Mouse (Mus musculus) forebrain, embryonic 15.5 days (tissue): Measurements from ENCODE around the gene Gab1. TPM values are rescaled to one million over a fixed set of nuclear protein-coding genes. Genes with fewer than 3 reads are reported as not detected.
A peak's percentile ranks its signal among the peaks of the same experiment; 100 is the strongest.

ENCODE experiments used
- ATAC-seq: fragments of 200-750 bp; cut with Nextera tagmentation; replicated peaks from 2 replicates; pipeline ENCODE4 v1.8.0; 2017; ENCODE audit warnings: mild to moderate bottlenecking, moderate TSS enrichment, moderate library complexity
- H3K27ac ChIP-seq: fragments of 300-500 bp; sonication (generic); replicated peaks from 2 replicates; pipeline ENCODE4 v1.5.1; 2015; ENCODE audit warnings: mild to moderate bottlenecking, inconsistent platforms
- H3K27me3 ChIP-seq: fragments of 300-500 bp; sonication (generic); 2 replicates; pipeline ENCODE4 v1.6.1; 2015; ENCODE audit warnings: inconsistent platforms
- H3K36me3 ChIP-seq: fragments of 300-500 bp; sonication (generic); 2 replicates; pipeline ENCODE4 v1.6.1; 2015; ENCODE audit warnings: mild to moderate bottlenecking, inconsistent platforms
- H3K4me1 ChIP-seq: fragments of 300-500 bp; sonication (generic); 2 replicates; pipeline ENCODE4 v1.6.1; 2015; ENCODE audit warnings: inconsistent platforms
- H3K4me2 ChIP-seq: fragments of 300-500 bp; sonication (generic); replicated peaks from 2 replicates; pipeline ENCODE4 v1.6.1; 2015; ENCODE audit warnings: mild to moderate bottlenecking, inconsistent platforms
- H3K4me3 ChIP-seq: fragments of 300-500 bp; sonication (generic); 2 replicates; pipeline ENCODE4 v1.5.1; 2015; ENCODE audit warnings: mild to moderate bottlenecking, inconsistent platforms
- H3K9ac ChIP-seq: fragments of 300-500 bp; sonication (generic); replicated peaks from 2 replicates; pipeline ENCODE4 v1.6.1; 2015; ENCODE audit warnings: mild to moderate bottlenecking, inconsistent platforms
- H3K9me3 ChIP-seq: fragments of 300-500 bp; sonication (generic); 2 replicates; pipeline ENCODE4 v1.6.1; 2016; ENCODE audit warnings: inconsistent platforms
- WGBS: fragments of 180-500 bp; shearing (Covaris S2); methylation state at CpG from one replicate; pipeline ENCODE4 v1.1.7; 2015; ENCODE audit warnings: mixed read lengths; 5-methylcytosine and 5-hydroxymethylcytosine counted together
- polyA plus RNA-seq: library from polyadenylated mRNA; unstranded; fragments of >200 nt; fragmentation: Nextera tagmentation; extraction: Ambion mirVana; gene quantifications from 2 replicates; pipeline ENCODE4 v1.2.1, GENCODE M21; 2015

Gene Gab1
- polyA plus RNA-seq, 1 experiment from 2014 or later = 12.0 TPM

DNA sequence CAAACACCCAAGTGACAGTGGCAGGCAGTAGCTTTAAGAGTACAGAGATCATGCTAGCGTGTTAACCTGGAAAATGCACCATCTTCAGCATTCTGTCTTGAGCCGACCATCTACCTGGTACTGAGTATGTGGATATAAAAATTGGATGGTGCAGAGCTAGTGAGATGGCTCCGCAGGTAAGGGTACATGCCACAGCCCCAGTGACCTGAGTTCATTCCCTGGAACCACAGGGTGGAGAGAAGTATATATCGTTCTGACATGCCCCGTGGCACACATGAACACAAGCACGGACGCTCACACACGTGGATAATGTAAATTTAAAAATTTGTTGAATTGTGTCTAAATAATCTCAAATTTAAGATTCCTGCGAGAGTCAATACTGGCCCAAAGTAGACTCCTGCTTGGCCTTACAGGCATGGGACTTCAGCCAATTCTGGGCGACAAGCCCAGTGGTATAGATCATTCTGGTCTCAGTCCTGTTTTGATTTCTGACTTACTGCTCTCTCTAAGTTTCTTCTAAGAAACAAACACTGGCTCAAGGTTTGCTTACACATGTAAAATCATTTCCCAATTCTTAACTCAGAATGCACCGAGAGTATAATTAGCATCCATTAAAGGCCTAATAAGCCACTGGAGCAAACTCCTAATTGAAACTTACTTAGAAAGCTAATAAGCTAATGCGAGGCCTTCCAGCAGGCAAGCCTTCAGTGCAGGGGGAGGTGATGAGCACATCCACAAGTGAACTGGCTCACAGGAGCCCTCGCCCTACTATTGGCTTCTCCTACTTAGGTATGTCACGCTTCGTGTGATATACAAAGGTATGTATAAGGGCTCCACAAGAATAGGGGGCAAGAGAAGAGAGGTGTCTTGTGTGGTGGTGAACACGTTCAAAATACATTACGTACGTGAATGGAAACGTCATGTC lies 85.5 kb downstream of the Gab1 start:
- Histone ChIP-seq H3K4me2 (no peak overlapping the region), H3K9me3 (no peaks in the 10 kb centered on the region), H3K27me3 (no peaks in the 10 kb centered on the region), H3K4me3 (no peak overlapping the region), H3K27ac (no peak overlapping the region), H3K4me1 (0 out of 2 replicates have a peak, but pooled peaks cover 8% of the 10 kb centered on the region), H3K36me3 (no peaks in the 10 kb centered on the region), H3K9ac (no peak overlapping the region)
- no peak for ATAC-seq
- 81% methylated on average over 19 of the region's 19 CpGs for WGBS

DNA sequence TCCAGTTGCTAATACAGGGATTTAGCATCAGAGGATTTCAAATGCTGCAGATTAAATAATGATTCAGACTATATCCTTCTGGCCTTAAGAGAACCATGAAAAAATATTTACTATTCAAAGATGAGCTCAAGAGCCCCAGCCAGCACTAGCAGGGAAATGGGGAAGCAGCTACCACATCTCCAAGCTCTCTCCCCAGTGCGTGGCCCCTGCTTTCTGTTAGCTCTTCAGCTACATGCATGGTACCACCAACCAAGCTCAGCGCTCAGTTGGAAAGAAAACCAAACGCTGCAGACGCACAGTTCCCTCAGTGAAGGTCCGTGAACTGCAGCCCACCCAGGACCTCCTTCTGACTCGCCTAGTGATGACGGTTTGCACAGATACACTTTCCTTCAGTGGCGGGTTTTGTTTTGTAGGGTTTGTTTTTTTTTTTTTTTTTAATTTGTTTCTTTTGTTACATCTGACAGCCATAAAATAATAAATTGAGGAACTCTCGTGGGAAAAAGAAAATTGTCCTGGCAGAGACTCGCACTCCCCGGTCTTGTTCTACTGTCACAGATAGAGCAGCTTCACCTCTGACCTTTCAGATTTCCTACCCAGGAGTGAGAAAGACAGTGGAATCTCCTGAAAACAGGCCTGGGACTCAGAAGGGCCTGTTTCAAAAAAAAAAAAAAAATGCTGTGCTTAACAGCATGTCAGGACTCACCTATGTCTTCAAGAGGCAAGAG lies 86.4 kb downstream of the Gab1 start:
- H3K9me3 ChIP-seq = no peaks in the 10 kb centered on the region
- H3K4me2 ChIP-seq = no peak overlapping the region
- H3K36me3 ChIP-seq = no peaks in the 10 kb centered on the region
- H3K4me1 ChIP-seq = 0 out of 2 replicates have a peak, but pooled peaks cover 8% of the 10 kb centered on the region
- no peak overlapping the region for H3K27ac ChIP-seq
- 76% methylated on average over 11 of the region's 11 CpGs for WGBS
- no peak overlapping the region for H3K9ac ChIP-seq
- no peak overlapping the region for H3K4me3 ChIP-seq
- no peak for ATAC-seq
- no peaks in the 10 kb centered on the region for H3K27me3 ChIP-seq

DNA sequence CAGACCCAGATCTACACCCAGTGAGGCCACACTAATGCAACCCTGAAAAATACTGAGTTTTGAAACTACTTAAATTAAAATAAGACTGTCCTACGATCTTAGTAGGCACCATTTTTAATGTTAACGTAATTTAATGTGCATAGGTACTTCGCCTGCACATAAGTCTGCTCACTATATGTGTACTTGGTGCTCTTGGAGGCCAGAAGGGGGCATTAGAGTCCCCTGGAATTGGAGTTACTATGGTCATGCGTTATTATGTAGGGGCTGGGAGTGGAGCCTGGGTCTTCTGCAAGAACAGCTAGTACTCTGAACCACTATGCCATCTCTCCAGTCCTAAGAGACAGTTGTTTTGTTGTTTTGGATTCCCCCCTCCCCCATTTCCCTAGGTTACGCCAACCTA lies 88.1 kb downstream of the Gab1 start:
- Histone ChIP-seq H3K4me3 (no peak overlapping the region), H3K4me1 (0 out of 2 replicates have a peak, but pooled peaks cover 8% of the 10 kb centered on the region), H3K4me2 (no peak overlapping the region), H3K9ac (no peak overlapping the region), H3K36me3 (peaks cover 4% of the 10 kb centered on the region; the same call in 1 of the 2 replicates), H3K27me3 (no peaks in the 10 kb centered on the region), H3K9me3 (no peaks in the 10 kb centered on the region), H3K27ac (no peak overlapping the region)
- 90% methylated on average over 5 of the region's 5 CpGs for WGBS
- no peak for ATAC-seq

DNA sequence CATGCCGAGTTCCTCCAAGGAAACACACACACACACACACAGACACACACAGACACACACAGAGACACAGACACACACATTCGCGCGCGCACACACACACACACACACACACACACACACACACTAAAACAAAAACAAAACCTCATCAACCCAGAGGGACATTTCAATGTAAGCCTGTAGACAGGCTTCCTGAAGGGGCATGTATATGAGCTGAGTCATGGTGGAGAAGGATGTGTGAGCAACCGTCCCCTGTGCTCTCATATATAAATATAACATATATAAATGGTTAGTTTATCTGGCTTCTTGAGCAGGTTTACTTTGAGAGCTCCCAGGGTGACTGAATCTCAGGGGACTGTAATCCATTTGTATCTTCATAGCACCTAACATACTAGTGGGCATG lies 91.0 kb downstream of the Gab1 start:
- no peaks in the 10 kb centered on the region for H3K4me1 ChIP-seq
- peaks cover 4% of the 10 kb centered on the region; the same call in 1 of the 2 replicates for H3K36me3 ChIP-seq
- WGBS = 90% methylated on average over 6 of the region's 6 CpGs
- no peaks in the 10 kb centered on the region for H3K9me3 ChIP-seq
- ATAC-seq = no peak
- H3K9ac ChIP-seq = no peak overlapping the region
- no peak overlapping the region for H3K4me2 ChIP-seq
- no peak overlapping the region for H3K4me3 ChIP-seq
- no peak overlapping the region for H3K27ac ChIP-seq
- no peaks in the 10 kb centered on the region for H3K27me3 ChIP-seq

DNA sequence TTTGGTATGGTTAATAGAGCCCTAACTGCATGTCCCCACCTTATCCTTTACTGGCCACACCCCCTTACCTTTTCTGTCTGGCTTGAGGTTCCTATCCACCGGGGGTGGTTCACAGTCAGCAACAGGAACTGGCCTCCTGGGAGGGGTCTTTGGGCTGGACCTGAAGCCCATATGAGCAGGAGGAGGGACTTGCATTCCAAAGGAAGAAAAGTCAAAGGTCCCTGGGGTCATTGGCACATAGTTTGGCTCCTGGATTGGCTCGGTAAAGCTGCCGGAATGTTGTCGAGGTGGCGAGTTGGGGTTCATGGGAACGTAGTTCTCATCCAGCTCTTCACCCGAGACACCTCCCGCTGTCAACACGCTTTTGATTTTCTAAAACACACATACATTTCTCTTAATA lies 95.8 kb downstream of the Gab1 start:
- 92% methylated on average over 9 of the region's 9 CpGs for WGBS
- no peak overlapping the region for H3K27ac ChIP-seq
- peaks cover 4% of the 10 kb centered on the region; the same call in 1 of the 2 replicates for H3K36me3 ChIP-seq
- H3K27me3 ChIP-seq = no peaks in the 10 kb centered on the region
- peaks cover 5% of the 10 kb centered on the region; the same call in 1 of the 2 replicates for H3K4me1 ChIP-seq
- no peak overlapping the region for H3K9ac ChIP-seq
- no peak overlapping the region for H3K4me3 ChIP-seq
- no peaks in the 10 kb centered on the region for H3K9me3 ChIP-seq
- no peak overlapping the region for H3K4me2 ChIP-seq
- ATAC-seq = no peak

DNA sequence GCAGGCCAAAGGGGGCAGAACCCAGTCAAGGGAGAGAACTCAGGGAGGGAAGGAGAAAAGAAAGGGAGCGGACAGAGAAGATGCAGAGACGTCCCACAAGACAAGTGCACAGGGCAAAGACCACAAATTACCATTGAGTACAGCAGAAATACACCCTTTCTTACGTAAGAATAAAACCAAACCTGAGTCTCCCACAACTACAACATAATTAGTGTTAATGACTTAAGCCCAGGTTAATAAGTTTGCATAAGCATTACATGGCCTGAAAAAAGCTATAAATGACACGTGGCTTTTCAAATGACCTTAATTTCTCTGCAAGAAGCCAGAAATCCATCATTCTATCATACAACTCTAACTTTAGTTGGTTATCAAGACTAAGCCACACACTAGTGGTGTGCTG lies 97.0 kb downstream of the Gab1 start:
- ATAC-seq = no peak
- Histone ChIP-seq H3K4me3 (no peak overlapping the region), H3K9me3 (no peaks in the 10 kb centered on the region), H3K4me1 (peaks cover 5% of the 10 kb centered on the region; the same call in 1 of the 2 replicates), H3K4me2 (no peak overlapping the region), H3K36me3 (no peaks in the 10 kb centered on the region; the same call in 1 of the 2 replicates), H3K9ac (no peak overlapping the region), H3K27ac (no peak overlapping the region), H3K27me3 (no peaks in the 10 kb centered on the region)
- 91% methylated on average over 4 of the region's 4 CpGs for WGBS

DNA sequence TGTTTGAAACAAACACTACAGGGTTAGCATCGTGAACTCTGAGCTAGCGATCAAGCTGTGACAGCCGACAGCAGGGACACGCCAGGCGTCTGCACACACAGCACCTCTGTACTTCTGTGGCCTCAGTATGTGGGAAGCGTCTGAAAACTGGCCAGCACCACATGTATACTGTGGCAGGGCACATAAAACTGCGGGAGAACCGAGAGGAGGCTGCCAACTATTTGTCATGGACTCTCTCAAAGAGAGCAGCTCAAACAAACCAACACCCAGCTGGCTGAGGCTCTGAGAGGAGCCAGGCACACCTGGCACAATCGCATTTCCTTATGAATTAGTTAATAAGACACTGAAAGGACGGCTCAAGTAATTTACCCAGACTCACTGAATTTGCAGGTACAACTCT lies 99.0 kb downstream of the Gab1 start:
- no peak overlapping the region for H3K4me3 ChIP-seq
- H3K9me3 ChIP-seq = no peaks in the 10 kb centered on the region
- H3K27ac ChIP-seq = peak overlapping the region; percentile 53
- peak; percentile 76 for ATAC-seq
- H3K4me1 ChIP-seq = peaks cover 5% of the 10 kb centered on the region; the same call in 1 of the 2 replicates
- H3K27me3 ChIP-seq = no peaks in the 10 kb centered on the region
- H3K9ac ChIP-seq = no peak overlapping the region
- 0 out of 2 replicates have a peak, but pooled peaks cover 6% of the 10 kb centered on the region for H3K36me3 ChIP-seq
- WGBS = 44% methylated on average over 10 of the region's 10 CpGs
- H3K4me2 ChIP-seq = no peak overlapping the region

DNA sequence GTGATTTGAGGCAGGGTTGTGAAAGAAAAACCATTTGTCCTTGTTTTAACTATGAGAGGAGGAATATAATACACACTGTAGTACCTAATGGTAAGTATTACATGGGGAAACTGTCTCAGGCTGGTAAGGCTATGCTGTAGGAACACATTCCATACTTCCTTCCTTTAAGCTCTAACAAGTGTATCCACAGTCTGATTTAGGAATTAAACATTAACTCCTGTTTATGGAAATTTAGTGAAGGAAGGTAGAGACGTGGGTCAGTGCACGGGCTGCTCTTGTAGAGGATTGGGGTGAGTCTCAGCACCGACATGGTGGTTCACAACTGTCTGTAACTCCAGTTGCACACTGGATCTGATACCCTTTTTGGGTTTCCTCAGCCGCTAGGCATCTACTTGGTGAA lies 100.0 kb downstream of the Gab1 start:
- ATAC-seq = no peak
- Histone ChIP-seq H3K36me3 (0 out of 2 replicates have a peak, but pooled peaks cover 6% of the 10 kb centered on the region), H3K9me3 (no peaks in the 10 kb centered on the region), H3K4me1 (peaks cover 5% of the 10 kb centered on the region; the same call in 1 of the 2 replicates), H3K4me2 (no peak overlapping the region), H3K27ac (no peak overlapping the region), H3K4me3 (no peak overlapping the region), H3K9ac (no peak overlapping the region), H3K27me3 (no peaks in the 10 kb centered on the region)
- 89% methylated on average over 4 of the region's 4 CpGs for whole genome bisulfite sequencing

DNA sequence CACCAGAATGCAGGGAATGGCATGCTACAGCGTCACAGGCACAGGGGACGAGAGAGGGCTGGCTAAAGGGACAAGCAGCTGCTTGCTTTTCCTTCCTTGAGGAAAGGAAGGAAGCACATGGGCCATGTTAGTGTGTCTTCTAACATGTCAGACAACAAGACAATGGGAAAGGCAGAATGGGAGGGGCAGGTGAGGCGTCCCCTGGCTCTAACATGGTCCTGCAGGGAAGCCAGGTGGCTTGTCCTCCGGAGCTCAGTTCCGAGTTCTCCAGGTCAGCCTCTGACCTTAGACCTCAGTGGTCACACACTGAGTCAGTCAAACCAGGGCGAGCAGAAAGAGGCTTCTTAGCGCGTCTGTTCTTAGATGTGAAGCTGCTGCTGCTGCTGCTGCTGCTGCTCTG lies 103.9 kb downstream of the Gab1 start:
- no peaks in the 10 kb centered on the region for H3K9me3 ChIP-seq
- peaks cover 3% of the 10 kb centered on the region; the same call in 1 of the 2 replicates for H3K4me1 ChIP-seq
- H3K4me2 ChIP-seq = no peak overlapping the region
- no peaks in the 10 kb centered on the region for H3K27me3 ChIP-seq
- H3K27ac ChIP-seq = no peak overlapping the region
- ATAC-seq = no peak
- H3K4me3 ChIP-seq = no peak overlapping the region
- H3K36me3 ChIP-seq = peaks cover 14% of the 10 kb centered on the region; the same call in 1 of the 2 replicates
- WGBS = 77% methylated on average over 8 of the region's 8 CpGs
- H3K9ac ChIP-seq = no peak overlapping the region

DNA sequence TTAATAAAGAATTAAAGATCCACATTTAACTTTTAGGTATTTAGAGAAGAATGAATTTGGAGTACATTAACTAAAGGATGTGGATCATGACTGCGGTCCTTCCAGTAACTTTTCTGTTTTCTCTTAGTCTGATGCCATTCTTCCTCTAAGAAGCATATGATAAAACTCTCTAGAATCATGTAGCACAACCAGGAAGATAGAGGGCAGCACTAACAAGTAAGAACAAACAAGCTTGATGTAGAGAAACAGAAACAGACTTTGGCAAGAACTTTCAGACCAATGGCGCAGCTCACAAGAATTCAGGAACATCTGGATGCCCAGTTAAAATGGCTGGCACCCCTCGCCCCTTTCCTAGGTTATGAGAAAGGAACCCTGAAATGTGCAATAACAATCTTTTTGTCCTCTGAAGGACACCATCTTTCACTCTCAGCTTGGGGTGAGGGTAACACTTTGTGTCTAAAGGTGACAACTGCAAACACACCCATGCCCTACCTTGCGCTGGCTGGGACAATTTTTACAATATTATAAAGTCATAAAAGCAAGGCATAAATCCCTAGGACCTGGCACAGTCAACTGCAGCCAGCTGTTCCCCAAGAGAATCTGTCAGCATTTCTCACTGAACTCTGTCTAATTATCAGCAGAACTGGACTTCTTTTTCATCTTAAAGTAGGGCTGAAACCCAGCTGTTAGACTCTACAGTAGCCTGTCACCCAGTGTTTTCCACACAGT lies 107.4 kb downstream of the Gab1 start:
- no peak overlapping the region for H3K9ac ChIP-seq
- 89% methylated on average over 4 of the region's 4 CpGs for WGBS
- H3K9me3 ChIP-seq = no peaks in the 10 kb centered on the region
- H3K36me3 ChIP-seq = peaks cover 14% of the 10 kb centered on the region; the same call in 1 of the 2 replicates
- no peaks in the 10 kb centered on the region for H3K4me1 ChIP-seq
- H3K4me3 ChIP-seq = no peak overlapping the region
- no peak overlapping the region for H3K4me2 ChIP-seq
- no peak overlapping the region for H3K27ac ChIP-seq
- ATAC-seq = no peak; the same call in 1 of the 2 replicates
- H3K27me3 ChIP-seq = no peaks in the 10 kb centered on the region

DNA sequence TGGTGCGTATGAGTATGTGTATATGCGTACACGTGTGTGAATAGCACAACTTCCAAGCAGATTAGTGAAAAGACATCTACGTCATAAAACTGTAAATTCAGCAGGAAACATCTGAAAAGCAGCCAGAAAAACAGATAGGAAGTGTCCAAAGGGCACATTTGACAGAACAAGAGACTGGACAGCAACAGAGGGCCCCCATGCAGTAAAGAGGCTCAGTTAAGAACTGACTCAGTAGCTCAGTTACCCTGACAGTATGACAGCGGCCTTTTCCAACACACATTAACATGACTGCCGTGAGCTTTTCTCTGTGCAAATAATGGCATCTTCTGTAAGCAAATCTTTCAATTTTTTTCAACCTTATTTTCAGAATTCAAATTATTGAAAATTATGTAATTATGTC lies 111.9 kb downstream of the Gab1 start:
- no peaks in the 10 kb centered on the region for H3K4me1 ChIP-seq
- no peak overlapping the region for H3K4me3 ChIP-seq
- ATAC-seq = no peak
- no peak overlapping the region for H3K4me2 ChIP-seq
- H3K36me3 ChIP-seq = peaks cover 17% of the 10 kb centered on the region; the same call in 1 of the 2 replicates
- H3K9me3 ChIP-seq = no peaks in the 10 kb centered on the region
- H3K9ac ChIP-seq = no peak overlapping the region
- no peaks in the 10 kb centered on the region for H3K27me3 ChIP-seq
- WGBS = 97% methylated on average over 6 of the region's 6 CpGs
- H3K27ac ChIP-seq = no peak overlapping the region
